Mouse (Mus musculus) gastrocnemius, postnatal 36 days (tissue): ENCODE results near the gene D630045J12Rik. TPM values are rescaled to one million over a fixed set of nuclear protein-coding genes. Genes with fewer than 3 reads are reported as not detected.

Source experiments
- DNase-seq, 2 experiments: peaks; one replicate each; pipeline ENCODE4 v3.0.0; 2022
- intact Hi-C: fragments of 180-260 bp; cut with DNase I; formaldehyde crosslinking; loops from one replicate; pipeline ENCODE4 v1.15.1; 2025
- total RNA-seq, 2 experiments: library from RNA; stranded (reverse); gene quantifications; 2 replicates each; pipeline ENCODE4 v1.2.3; 2021

D630045J12Rik gene
- total RNA-seq, 2 experiments from 2014 or later, result 0.38 to 0.39 TPM

- DNase-seq, result no peak
- intact Hi-C loops, result no loop called here
Observed at GRCm38 (mm10) chr6:38145463-38146065, 108.2 kb downstream of the D630045J12Rik start.

GRCm38 (mm10) chr6:38144161-38144998, 109.4 kb downstream of the D630045J12Rik start:
- intact Hi-C loops, result no loop called here
- peak; percentile 56 for DNase-seq

GRCm38 (mm10) chr6:38140402-38140801, 113.4 kb downstream of the D630045J12Rik start:
- intact Hi-C loops, result no loop called here
- DNase-seq, result no peak

GRCm38 (mm10) chr6:38139086-38139485, 114.7 kb downstream of the D630045J12Rik start:
- DNase-seq, result no peak
- intact Hi-C loops, result no loop called here

- DNase-seq, result peak; percentile 46 to 54
- intact Hi-C loops, result no loop called here
Observed at GRCm38 (mm10) chr6:38134806-38135559, 118.8 kb downstream of the D630045J12Rik start.

GRCm38 (mm10) chr6:38131801-38132231, 122.0 kb downstream of the D630045J12Rik start:
- DNase-seq, result peak; percentile 65 to 71
- intact Hi-C loops, result no loop called here

GRCm38 (mm10) chr6:38129883-38130282, 123.9 kb downstream of the D630045J12Rik start:
- intact Hi-C loops, result no loop called here
- DNase-seq, result no peak

- no peak for DNase-seq
- intact Hi-C loops, result no loop called here
Observed at GRCm38 (mm10) chr6:38128115-38128514, 125.7 kb downstream of the D630045J12Rik start.

- no peak for DNase-seq
- intact Hi-C loops, result no loop called here
Observed at GRCm38 (mm10) chr6:38125462-38125861, 128.3 kb downstream of the D630045J12Rik start.

- DNase-seq, result no peak
- intact Hi-C loops, result no loop called here
Observed at GRCm38 (mm10) chr6:38124882-38125281, 128.9 kb downstream of the D630045J12Rik start.

GRCm38 (mm10) chr6:38124207-38124835, 129.5 kb downstream of the D630045J12Rik start, which contains the start of gene Atp6v0a4:
Gene Atp6v0a4 (minus strand): TSS chr6:38124586.
- intact Hi-C loops, result no loop called here
- no peak for DNase-seq

- intact Hi-C loops, result no loop called here
- DNase-seq, result no peak
Observed at GRCm38 (mm10) chr6:38123471-38124206, 130.2 kb downstream of the D630045J12Rik start.

- no peak for DNase-seq
- intact Hi-C loops, result no loop called here
Observed at GRCm38 (mm10) chr6:38122791-38123190, 131.0 kb downstream of the D630045J12Rik start.

GRCm38 (mm10) chr6:38121843-38122242, 132.0 kb downstream of the D630045J12Rik start:
- no peak for DNase-seq
- intact Hi-C loops, result no loop called here

- DNase-seq, result no peak
- intact Hi-C loops, result no loop called here
Observed at GRCm38 (mm10) chr6:38120681-38121371, 133.0 kb downstream of the D630045J12Rik start.

GRCm38 (mm10) chr6:38118341-38118740, 135.5 kb downstream of the D630045J12Rik start:
- intact Hi-C loops, result no loop called here
- DNase-seq, result no peak

GRCm38 (mm10) chr6:38116107-38116770, 137.6 kb downstream of the D630045J12Rik start:
- no peak for DNase-seq
- intact Hi-C loops, result no loop called here

- DNase-seq, result no peak
- intact Hi-C loops, result no loop called here
Observed at GRCm38 (mm10) chr6:38110859-38111258, 142.9 kb downstream of the D630045J12Rik start.

- no peak for DNase-seq
- intact Hi-C loops, result no loop called here
Observed at GRCm38 (mm10) chr6:38109871-38110270, 143.9 kb downstream of the D630045J12Rik start.
